Mouse (Mus musculus) spleen, postnatal 0 days (tissue): ENCODE measurements around the gene Dusp12. TPM values are rescaled to one million over a fixed set of nuclear protein-coding genes. Genes with fewer than 3 reads are reported as not detected.

Experiments used
- polyA plus RNA-seq: library from polyadenylated mRNA; unstranded; fragments of >200 nt; fragmentation: Nextera tagmentation; extraction: Ambion mirVana; gene quantifications from 2 replicates; pipeline ENCODE4 v1.2.1, GENCODE M21; 2015

Dusp12 gene
- polyA plus RNA-seq = 15.3 and 16.8 TPM in 2 replicates

GRCm38 (mm10) chr1:170884978-170885561, at the start of gene Dusp12, which contains the start of gene Gm26620:
Dusp12 (minus strand) TSS chr1:170885540.
Gm26620 (plus strand) TSS chr1:170885065.

GRCm38 (mm10) chr1:170927378-170927777, 42.0 kb upstream of the Dusp12 start, which contains the start of gene Fcrla:
Fcrla (minus strand) TSS chr1:170927583.

GRCm38 (mm10) chr1:170912891-170913615, 27.7 kb upstream of the Dusp12 start, which contains the start of gene Fcrlb:
Fcrlb (minus strand) TSS chr1:170912941.

GRCm38 (mm10) chr1:170867691-170868105, 17.6 kb downstream of the Dusp12 start, which contains the start of gene Atf6:
Atf6 (minus strand) TSS chr1:170867771.

Other genes with a start within 250 kb of the Dusp12 start
- 5.9 and 7.7 TPM in 2 replicates for gene Olfml2b, start 241.0 kb downstream of the Dusp12 start, polyA plus RNA-seq
- gene Atf6, start 17.8 kb downstream of the Dusp12 start, polyA plus RNA-seq = 5.9 TPM in 2 replicates
- 1.1 and 1.3 TPM in 2 replicates for gene Gm26620, start 475 bp downstream of the Dusp12 start, polyA plus RNA-seq
- gene Fcrlb, start 27.4 kb upstream of the Dusp12 start, polyA plus RNA-seq = 0.16 and 0.28 TPM in 2 replicates
- gene Fcrla, start 42.0 kb upstream of the Dusp12 start, polyA plus RNA-seq = 7.2 and 7.9 TPM in 2 replicates
- 8.8 and 14.5 TPM in 2 replicates for gene Fcgr2b, start 91.0 kb upstream of the Dusp12 start, polyA plus RNA-seq
- gene Fcgr4, start 133.4 kb upstream of the Dusp12 start, polyA plus RNA-seq = 10.4 and 13.2 TPM in 2 replicates
- gene Fcgr3, start 179.4 kb upstream of the Dusp12 start, polyA plus RNA-seq = 54.2 and 78.2 TPM in 2 replicates
- 1.5 and 2.0 TPM in 2 replicates for gene Cfap126, start 228.4 kb upstream of the Dusp12 start, polyA plus RNA-seq